Mouse (Mus musculus): ENCODE data around the gene Tcf20. TPM values are rescaled to one million over a fixed set of nuclear protein-coding genes. Genes with fewer than 3 reads are reported as not detected.

The Tcf20 gene
- polyA plus RNA-seq, 1 experiment from 2014 or later: 7.2 TPM

GRCm38 (mm10) chr15:82839146-82839545 lies 148.5 kb downstream of the Tcf20 start:
- H3K9me3 ChIP-seq (ENCODE audit: control insufficient read depth, low read length): no peaks in the 10 kb centered on the region
- WGBS: 95% methylated on average over 3 of the region's 3 CpGs
- no peak overlapping the region for H3K27ac ChIP-seq (ENCODE audit: low read length)
- no peak overlapping the region for H3K9ac ChIP-seq (ENCODE audit: low read length)
- no peak overlapping the region for H3K4me2 ChIP-seq (ENCODE audit: low read depth, low read length)
- H3K4me3 ChIP-seq (ENCODE audit: low read length): no peak overlapping the region
- H3K36me3 ChIP-seq (ENCODE audit: control insufficient read depth, insufficient read depth, low read length): no peaks in the 10 kb centered on the region
- no peak for ATAC-seq (ENCODE audit: low read depth)
- no peaks in the 10 kb centered on the region for H3K27me3 ChIP-seq (ENCODE audit: control insufficient read depth, insufficient read depth, low read depth, low read length)
- H3K4me1 ChIP-seq (replicated peaks; ENCODE audit: control insufficient read depth, insufficient read depth, low read length): no peaks in the 10 kb centered on the region

- no peak overlapping the region for H3K4me3 ChIP-seq (ENCODE audit: low read length)
- H3K36me3 ChIP-seq (ENCODE audit: control insufficient read depth, insufficient read depth, low read length): no peaks in the 10 kb centered on the region
- no peak for ATAC-seq (ENCODE audit: low read depth)
- 90% methylated on average over 6 of the region's 6 CpGs for WGBS
- no peak overlapping the region for H3K9ac ChIP-seq (ENCODE audit: low read length)
- no peak overlapping the region for H3K27ac ChIP-seq (ENCODE audit: low read length)
- no peaks in the 10 kb centered on the region for H3K4me1 ChIP-seq (replicated peaks; ENCODE audit: control insufficient read depth, insufficient read depth, low read length)
- no peaks in the 10 kb centered on the region for H3K9me3 ChIP-seq (ENCODE audit: control insufficient read depth, low read length)
- no peaks in the 10 kb centered on the region for H3K27me3 ChIP-seq (ENCODE audit: control insufficient read depth, insufficient read depth, low read depth, low read length)
- H3K4me2 ChIP-seq (ENCODE audit: low read depth, low read length): no peak overlapping the region
Measured at GRCm38 (mm10) chr15:82829917-82830316, 157.8 kb downstream of the Tcf20 start.

GRCm38 (mm10) chr15:82825866-82826265 lies 161.8 kb downstream of the Tcf20 start:
- H3K9ac ChIP-seq (ENCODE audit: low read length): no peak overlapping the region
- peaks cover 2% of the 10 kb centered on the region; the same call in 1 of the 2 replicates for H3K36me3 ChIP-seq (ENCODE audit: control insufficient read depth, insufficient read depth, low read length)
- H3K27ac ChIP-seq (ENCODE audit: low read length): no peak overlapping the region
- ATAC-seq (ENCODE audit: low read depth): no peak
- 0 out of 2 replicates have a peak, but pooled peaks cover 3% of the 10 kb centered on the region for H3K4me1 ChIP-seq (replicated peaks; ENCODE audit: control insufficient read depth, insufficient read depth, low read length)
- H3K27me3 ChIP-seq (ENCODE audit: control insufficient read depth, insufficient read depth, low read depth, low read length): no peaks in the 10 kb centered on the region
- H3K9me3 ChIP-seq (ENCODE audit: control insufficient read depth, low read length): no peaks in the 10 kb centered on the region
- H3K4me3 ChIP-seq (ENCODE audit: low read length): no peak overlapping the region
- no peak overlapping the region for H3K4me2 ChIP-seq (ENCODE audit: low read depth, low read length)

- no peak overlapping the region for H3K4me2 ChIP-seq (ENCODE audit: low read depth, low read length)
- H3K27me3 ChIP-seq (ENCODE audit: control insufficient read depth, insufficient read depth, low read depth, low read length): no peaks in the 10 kb centered on the region
- H3K9ac ChIP-seq (ENCODE audit: low read length): no peak overlapping the region
- no peak overlapping the region for H3K27ac ChIP-seq (ENCODE audit: low read length)
- no peaks in the 10 kb centered on the region for H3K9me3 ChIP-seq (ENCODE audit: control insufficient read depth, low read length)
- 0 out of 2 replicates have a peak, but pooled peaks cover 3% of the 10 kb centered on the region for H3K4me1 ChIP-seq (replicated peaks; ENCODE audit: control insufficient read depth, insufficient read depth, low read length)
- H3K4me3 ChIP-seq (ENCODE audit: low read length): no peak overlapping the region
- peaks cover 2% of the 10 kb centered on the region; the same call in 1 of the 2 replicates for H3K36me3 ChIP-seq (ENCODE audit: control insufficient read depth, insufficient read depth, low read length)
- WGBS: 78% methylated on average over 3 of the region's 4 CpGs
- ATAC-seq (ENCODE audit: low read depth): no peak
Measured at GRCm38 (mm10) chr15:82822347-82822746, 165.3 kb downstream of the Tcf20 start.

GRCm38 (mm10) chr15:82821657-82822056 lies 166.0 kb downstream of the Tcf20 start:
- no peaks in the 10 kb centered on the region for H3K9me3 ChIP-seq (ENCODE audit: control insufficient read depth, low read length)
- H3K4me1 ChIP-seq (replicated peaks; ENCODE audit: control insufficient read depth, insufficient read depth, low read length): 0 out of 2 replicates have a peak, but pooled peaks cover 3% of the 10 kb centered on the region
- no peak overlapping the region for H3K27ac ChIP-seq (ENCODE audit: low read length)
- peak; percentile 67 for ATAC-seq (ENCODE audit: low read depth)
- H3K4me2 ChIP-seq (ENCODE audit: low read depth, low read length): no peak overlapping the region
- 95% methylated on average over 1 of the region's 1 CpGs for WGBS
- H3K36me3 ChIP-seq (ENCODE audit: control insufficient read depth, insufficient read depth, low read length): peaks cover 2% of the 10 kb centered on the region; the same call in 1 of the 2 replicates
- no peak overlapping the region for H3K9ac ChIP-seq (ENCODE audit: low read length)
- H3K4me3 ChIP-seq (ENCODE audit: low read length): no peak overlapping the region
- H3K27me3 ChIP-seq (ENCODE audit: control insufficient read depth, insufficient read depth, low read depth, low read length): no peaks in the 10 kb centered on the region

- ATAC-seq (ENCODE audit: low read depth): no peak
- no peak overlapping the region for H3K9ac ChIP-seq (ENCODE audit: low read length)
- WGBS: 87% methylated on average over 4 of the region's 4 CpGs
- H3K27ac ChIP-seq (ENCODE audit: low read length): no peak overlapping the region
- no peaks in the 10 kb centered on the region for H3K9me3 ChIP-seq (ENCODE audit: control insufficient read depth, low read length)
- H3K27me3 ChIP-seq (ENCODE audit: control insufficient read depth, insufficient read depth, low read depth, low read length): no peaks in the 10 kb centered on the region
- peaks cover 7% of the 10 kb centered on the region; the same call in 1 of the 2 replicates for H3K36me3 ChIP-seq (ENCODE audit: control insufficient read depth, insufficient read depth, low read length)
- no peak overlapping the region for H3K4me2 ChIP-seq (ENCODE audit: low read depth, low read length)
- H3K4me1 ChIP-seq (replicated peaks; ENCODE audit: control insufficient read depth, insufficient read depth, low read length): no peaks in the 10 kb centered on the region
- no peak overlapping the region for H3K4me3 ChIP-seq (ENCODE audit: low read length)
Measured at GRCm38 (mm10) chr15:82815296-82815695, 172.4 kb downstream of the Tcf20 start.

GRCm38 (mm10) chr15:82814806-82815205 lies 172.9 kb downstream of the Tcf20 start:
- no peaks in the 10 kb centered on the region for H3K27me3 ChIP-seq (ENCODE audit: control insufficient read depth, insufficient read depth, low read depth, low read length)
- no peak overlapping the region for H3K9ac ChIP-seq (ENCODE audit: low read length)
- H3K4me3 ChIP-seq (ENCODE audit: low read length): no peak overlapping the region
- H3K9me3 ChIP-seq (ENCODE audit: control insufficient read depth, low read length): no peaks in the 10 kb centered on the region
- no peak overlapping the region for H3K27ac ChIP-seq (ENCODE audit: low read length)
- no peaks in the 10 kb centered on the region for H3K4me1 ChIP-seq (replicated peaks; ENCODE audit: control insufficient read depth, insufficient read depth, low read length)
- peak; percentile 52; the same call in 1 of the 2 replicates for ATAC-seq (ENCODE audit: low read depth)
- H3K4me2 ChIP-seq (ENCODE audit: low read depth, low read length): no peak overlapping the region
- WGBS: 53% methylated on average over 4 of the region's 4 CpGs
- H3K36me3 ChIP-seq (ENCODE audit: control insufficient read depth, insufficient read depth, low read length): peaks cover 7% of the 10 kb centered on the region; the same call in 1 of the 2 replicates

- no peaks in the 10 kb centered on the region for H3K9me3 ChIP-seq (ENCODE audit: control insufficient read depth, low read length)
- peaks cover 7% of the 10 kb centered on the region; the same call in 1 of the 2 replicates for H3K36me3 ChIP-seq (ENCODE audit: control insufficient read depth, insufficient read depth, low read length)
- H3K4me1 ChIP-seq (replicated peaks; ENCODE audit: control insufficient read depth, insufficient read depth, low read length): no peaks in the 10 kb centered on the region
- WGBS: 78% methylated on average over 7 of the region's 7 CpGs
- no peak overlapping the region for H3K9ac ChIP-seq (ENCODE audit: low read length)
- H3K27ac ChIP-seq (ENCODE audit: low read length): no peak overlapping the region
- no peak overlapping the region for H3K4me2 ChIP-seq (ENCODE audit: low read depth, low read length)
- no peaks in the 10 kb centered on the region for H3K27me3 ChIP-seq (ENCODE audit: control insufficient read depth, insufficient read depth, low read depth, low read length)
- no peak overlapping the region for H3K4me3 ChIP-seq (ENCODE audit: low read length)
- ATAC-seq (ENCODE audit: low read depth): no peak
Measured at GRCm38 (mm10) chr15:82814321-82814720, 173.4 kb downstream of the Tcf20 start.

- Histone ChIP-seq H3K9me3 (ENCODE audit: control insufficient read depth, low read length) (no peaks in the 10 kb centered on the region), H3K4me2 (ENCODE audit: low read depth, low read length) (no peak overlapping the region), H3K27me3 (ENCODE audit: control insufficient read depth, insufficient read depth, low read depth, low read length) (no peaks in the 10 kb centered on the region), H3K9ac (ENCODE audit: low read length) (no peak overlapping the region), H3K27ac (ENCODE audit: low read length) (no peak overlapping the region), H3K36me3 (ENCODE audit: control insufficient read depth, insufficient read depth, low read length) (peaks cover 7% of the 10 kb centered on the region; the same call in 1 of the 2 replicates), H3K4me3 (ENCODE audit: low read length) (no peak overlapping the region), H3K4me1 (replicated peaks; ENCODE audit: control insufficient read depth, insufficient read depth, low read length) (no peaks in the 10 kb centered on the region)
- 71% methylated on average over 1 of the region's 1 CpGs for WGBS
- ATAC-seq (ENCODE audit: low read depth): no peak
Measured at GRCm38 (mm10) chr15:82810556-82810955, 177.1 kb downstream of the Tcf20 start.

GRCm38 (mm10) chr15:82809511-82809910 lies 178.2 kb downstream of the Tcf20 start:
- Histone ChIP-seq H3K9me3 (ENCODE audit: control insufficient read depth, low read length) (no peaks in the 10 kb centered on the region), H3K27me3 (ENCODE audit: control insufficient read depth, insufficient read depth, low read depth, low read length) (no peaks in the 10 kb centered on the region), H3K9ac (ENCODE audit: low read length) (no peak overlapping the region), H3K4me2 (ENCODE audit: low read depth, low read length) (no peak overlapping the region), H3K4me1 (replicated peaks; ENCODE audit: control insufficient read depth, insufficient read depth, low read length) (no peaks in the 10 kb centered on the region), H3K36me3 (ENCODE audit: control insufficient read depth, insufficient read depth, low read length) (peaks cover 7% of the 10 kb centered on the region; the same call in 1 of the 2 replicates), H3K27ac (ENCODE audit: low read length) (no peak overlapping the region), H3K4me3 (ENCODE audit: low read length) (no peak overlapping the region)
- WGBS: 69% methylated on average over 6 of the region's 6 CpGs
- no peak for ATAC-seq (ENCODE audit: low read depth)
